Mouse (Mus musculus) right cerebral cortex, postnatal 25 days (tissue): ENCODE measurements at regions not wholly inside any gene's neighbourhood (a gene's known extent, or its start where the extent isn't known, plus 50 kb on each side); places are given as distances from the start of the nearest gene placed in this dataset.
"Not testable (repeated sequence)": the region's sequence is repeated elsewhere in the genome, so short reads cannot be mapped to it uniquely, and the experiment has no call there.

ENCODE experiments used
- DNase-seq: peaks from one replicate; pipeline ENCODE4 v3.0.0; 2022

DNA sequence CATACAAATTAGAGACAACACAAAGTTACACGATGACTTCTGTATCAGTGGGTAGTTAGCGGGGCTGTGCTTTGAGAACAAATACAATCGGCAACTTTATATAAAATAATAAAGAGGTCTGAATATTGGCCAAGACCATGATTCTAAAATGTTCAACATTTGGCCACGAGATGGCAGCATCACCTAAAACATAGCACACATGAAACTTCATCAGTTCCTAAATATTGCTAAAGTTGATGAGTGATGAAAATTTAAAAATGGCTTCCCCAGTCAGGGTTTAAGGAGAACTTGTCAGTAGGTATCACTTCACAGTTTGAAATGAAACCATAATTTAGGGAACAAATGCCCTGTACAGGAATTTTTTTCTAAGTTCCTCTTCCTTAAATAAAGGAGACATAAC is 824.6 kb downstream of the Basp1 start:
- peak; percentile 23 for DNase-seq

DNA sequence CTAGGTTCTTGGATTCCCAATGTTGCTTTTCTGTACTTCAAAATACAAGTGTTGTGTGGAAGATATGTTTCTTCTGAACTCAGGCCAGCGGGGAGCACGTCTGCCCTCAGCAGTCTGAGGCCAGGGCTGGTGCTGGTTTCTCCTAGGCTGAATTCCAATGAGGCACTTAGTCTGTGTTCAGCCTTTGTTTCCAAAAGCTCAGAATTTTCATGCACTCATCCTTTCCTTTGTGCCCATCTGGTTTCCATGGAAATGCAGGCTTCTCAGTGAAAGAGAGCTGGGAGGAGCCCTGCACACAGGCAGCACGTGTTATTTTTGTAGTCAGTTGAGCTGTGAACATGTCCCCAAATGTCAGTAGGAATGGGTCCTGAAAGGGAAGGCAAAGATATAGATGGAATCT is 846.6 kb downstream of the Basp1 start:
- peak; percentile 15 for DNase-seq

DNA sequence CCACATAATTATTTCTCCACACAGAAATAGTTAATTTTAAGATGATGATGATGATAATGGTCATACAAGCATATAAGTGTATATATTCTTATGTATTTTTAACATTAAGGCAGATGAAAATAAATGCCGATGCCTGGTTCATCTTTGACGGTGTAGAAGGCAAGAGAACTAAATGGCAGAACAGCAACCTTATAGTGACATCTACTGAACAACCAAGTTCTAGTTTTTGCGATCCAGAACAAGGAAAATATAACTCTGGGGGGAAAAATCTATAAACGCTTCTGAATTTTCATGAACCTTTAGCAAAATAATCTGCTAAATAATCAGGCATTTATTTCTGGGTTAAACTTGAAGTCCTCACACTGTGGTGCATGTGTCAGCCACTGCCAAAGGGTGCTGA is 856.8 kb downstream of the Basp1 start:
- DNase-seq = no peak

DNA sequence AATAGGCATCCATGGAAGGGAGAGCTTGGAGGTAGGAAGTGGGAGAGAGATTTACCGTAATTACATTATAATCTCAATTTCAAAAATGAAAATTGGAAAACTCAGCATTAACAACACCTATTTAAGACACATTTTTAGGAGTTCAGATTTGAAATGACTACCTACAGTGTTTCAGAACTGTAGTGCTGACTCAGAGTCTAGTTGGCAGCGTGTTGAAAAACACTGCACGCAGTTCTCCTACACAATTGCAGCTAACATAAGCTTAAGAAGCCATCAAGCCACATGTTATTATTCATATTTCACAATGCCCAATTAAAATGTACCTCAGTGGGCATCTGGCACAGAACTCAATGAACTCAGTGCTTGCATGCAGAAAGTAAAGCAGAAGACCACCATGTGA is 863.5 kb downstream of the Basp1 start:
- DNase-seq = no peak

DNA sequence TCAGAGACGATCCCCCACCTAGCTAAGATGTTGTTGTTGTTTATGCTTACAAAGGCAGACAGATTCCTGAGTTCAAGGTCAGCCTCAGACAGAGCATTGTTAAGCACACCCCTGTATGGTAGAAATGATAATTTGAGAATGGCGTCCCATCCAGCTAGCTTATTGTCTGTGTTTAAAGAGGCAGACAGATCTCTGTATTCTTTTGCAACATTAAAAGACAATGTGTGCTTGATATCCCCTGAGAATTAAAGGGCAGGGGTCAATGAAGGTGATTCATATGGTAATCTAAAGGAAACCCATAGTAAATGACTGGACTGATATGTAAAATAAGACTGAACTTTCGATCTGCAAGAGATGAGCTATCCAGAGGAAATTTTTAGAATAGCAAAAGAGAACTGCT is 883.5 kb downstream of the Basp1 start:
- DNase-seq = no peak

DNA sequence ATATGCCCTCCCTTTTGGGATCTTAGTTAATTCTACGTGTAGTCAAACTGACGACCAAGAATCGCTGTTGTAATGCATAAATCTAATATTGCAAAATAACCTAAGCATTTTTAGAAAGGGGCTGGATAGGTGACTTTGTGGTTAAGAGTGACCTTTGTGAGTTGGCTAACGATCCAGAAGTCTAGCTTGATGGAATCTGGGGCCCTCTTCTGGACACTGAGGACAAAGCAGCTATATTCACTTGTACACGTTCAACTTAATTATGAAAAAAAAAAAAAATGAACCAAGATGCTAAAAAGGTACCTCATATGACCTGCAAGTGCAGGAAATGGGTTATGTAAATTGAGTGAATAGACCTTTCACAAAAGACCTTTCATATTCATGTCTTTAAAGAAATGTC is 886.2 kb downstream of the Basp1 start:
- no peak for DNase-seq

DNA sequence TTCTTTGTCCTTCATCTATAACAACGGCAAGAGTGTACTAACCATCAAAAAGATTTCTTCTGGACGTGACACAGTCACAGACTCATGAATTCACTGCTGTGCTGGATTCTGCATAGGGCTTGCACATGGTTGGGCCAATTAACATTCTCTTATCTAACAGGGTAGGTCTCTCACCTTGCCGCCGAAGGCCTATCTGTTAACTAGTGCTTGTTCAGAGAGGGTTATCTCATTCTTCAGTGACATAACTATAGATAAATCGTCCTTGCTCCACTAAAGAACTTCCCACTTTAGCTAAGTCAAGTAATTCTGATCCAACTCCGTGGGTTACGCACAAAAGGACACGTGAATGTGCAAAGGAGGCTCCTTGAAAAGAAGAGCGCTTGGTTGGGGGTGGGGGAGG is 899.6 kb downstream of the Basp1 start:
- no peak for DNase-seq

DNA sequence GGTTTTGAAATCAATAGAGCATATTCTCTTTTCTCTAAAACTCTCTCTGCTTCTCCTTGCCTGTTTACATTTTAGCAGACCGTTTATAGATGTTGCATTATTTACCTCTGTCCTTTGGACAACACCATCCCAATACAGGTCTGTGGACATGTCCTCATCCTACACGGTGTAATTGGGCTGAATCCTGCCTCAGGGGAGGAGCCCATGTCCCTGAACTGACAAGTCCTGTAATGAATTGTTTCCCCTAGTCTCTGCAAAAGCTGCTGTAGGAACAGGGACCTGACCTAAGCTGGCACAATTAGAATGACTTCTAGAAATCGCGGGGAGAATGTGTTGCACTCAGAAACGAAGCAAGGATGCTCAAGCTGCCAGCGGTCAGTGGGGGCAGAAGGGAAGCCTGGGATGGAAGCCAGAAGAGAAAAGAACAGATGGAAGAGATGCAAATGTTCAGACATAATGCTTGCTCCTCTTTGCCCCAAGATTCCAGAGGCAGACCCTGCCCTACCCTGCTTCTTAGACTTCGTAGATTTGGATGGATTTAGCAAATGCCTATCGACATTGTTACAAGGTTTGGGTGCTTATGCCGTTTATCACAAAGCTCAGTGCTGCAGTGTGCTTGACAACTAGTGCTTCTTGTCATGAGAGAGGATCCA is 911.5 kb downstream of the Basp1 start:
- DNase-seq = no peak

DNA sequence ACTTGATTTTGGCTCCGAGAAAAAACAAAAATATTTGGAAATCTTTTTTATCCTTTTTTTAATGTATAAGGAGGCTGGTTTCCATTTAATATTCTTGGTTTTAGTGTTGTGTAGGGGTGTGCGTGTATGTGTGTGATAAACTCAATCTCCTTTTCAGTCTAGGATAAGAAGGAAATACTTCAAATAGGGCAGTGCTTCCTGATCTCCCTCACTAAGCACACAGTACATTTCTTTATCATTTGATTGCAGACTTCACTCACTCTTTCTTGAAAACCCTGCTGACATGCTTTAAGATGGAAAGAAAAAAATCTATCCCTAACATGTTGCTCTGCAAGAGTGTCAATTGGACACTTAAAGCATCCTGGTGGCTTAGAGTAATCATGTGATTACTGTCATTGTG is 927.3 kb downstream of the Basp1 start:
- no peak for DNase-seq

DNA sequence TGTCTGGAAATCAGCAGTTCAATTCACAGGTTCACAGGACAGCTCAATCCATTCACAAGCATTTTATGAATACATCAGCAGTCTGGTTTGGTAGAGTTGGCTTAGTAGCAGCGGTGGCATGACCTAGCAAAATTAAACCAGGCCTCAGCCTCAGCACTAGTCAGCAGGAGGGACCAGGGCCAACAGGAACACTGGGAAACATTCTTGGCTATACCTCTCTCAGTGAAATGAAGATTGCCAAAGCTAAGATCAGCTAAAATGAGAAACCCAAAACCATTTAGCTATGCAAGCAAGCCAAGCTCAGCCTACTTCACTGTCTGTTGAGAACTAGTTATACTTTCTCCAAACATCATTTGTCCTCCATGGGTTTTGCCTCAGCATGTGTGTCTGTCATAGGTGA is 945.3 kb downstream of the Basp1 start:
- no peak for DNase-seq

DNA sequence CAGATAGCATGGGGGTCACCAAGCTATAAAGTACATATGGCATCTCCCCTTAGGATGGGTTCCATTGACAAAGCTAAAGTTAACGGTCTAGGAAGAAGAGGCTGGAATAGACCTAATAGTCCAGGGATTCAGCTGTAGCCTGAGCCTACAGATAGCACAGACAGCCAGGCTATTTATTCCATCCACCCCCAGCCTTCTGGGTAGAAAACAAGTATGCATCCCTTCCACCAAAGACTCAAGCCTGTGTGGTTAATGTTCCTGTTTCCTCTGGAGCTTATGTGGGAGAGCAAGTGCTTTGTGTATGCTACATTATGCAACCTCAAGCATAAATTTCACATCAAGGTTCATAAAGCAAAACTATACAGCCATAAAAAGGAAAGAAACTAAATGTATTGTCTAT is 955.8 kb downstream of the Basp1 start:
- DNase-seq = peak; percentile 6

DNA sequence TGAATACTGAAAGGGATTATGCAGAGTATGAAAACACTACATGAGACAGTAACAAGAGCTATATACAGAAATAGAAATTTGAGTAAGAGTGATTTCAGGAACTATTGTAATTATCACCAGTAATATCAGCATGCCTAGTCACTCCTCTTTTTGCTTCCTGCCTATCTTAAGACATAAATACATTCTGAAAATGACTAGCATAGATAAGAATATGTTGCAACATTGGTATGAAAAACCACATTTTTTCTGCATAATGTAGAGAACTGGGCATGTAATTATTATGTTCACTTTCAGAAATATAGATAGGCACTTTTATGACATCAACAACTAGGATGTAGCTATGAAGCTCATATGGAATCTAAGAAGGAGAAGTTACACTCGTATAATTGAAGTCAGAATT is 980.5 kb downstream of the Basp1 start:
- no peak for DNase-seq

DNA sequence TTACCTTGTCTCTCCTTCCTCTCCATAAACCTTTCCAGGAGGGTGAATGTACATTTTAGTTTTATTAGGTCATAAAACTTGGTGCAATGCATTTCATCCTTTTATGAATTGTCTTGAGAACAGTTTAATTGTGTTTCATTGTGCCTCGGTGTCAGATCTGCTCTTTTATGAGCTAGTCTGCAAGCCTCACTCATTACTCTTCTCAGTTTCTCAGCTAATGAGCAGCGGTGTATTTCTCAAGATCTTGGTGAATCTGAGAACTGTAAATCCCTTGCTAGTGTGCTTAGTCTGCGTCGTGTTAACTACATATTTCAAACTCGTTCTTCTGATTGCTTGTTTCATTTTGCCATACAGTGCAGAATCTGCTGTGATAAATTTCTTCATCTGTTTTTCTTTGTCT is 984.4 kb downstream of the Basp1 start:
- DNase-seq = no peak

DNA sequence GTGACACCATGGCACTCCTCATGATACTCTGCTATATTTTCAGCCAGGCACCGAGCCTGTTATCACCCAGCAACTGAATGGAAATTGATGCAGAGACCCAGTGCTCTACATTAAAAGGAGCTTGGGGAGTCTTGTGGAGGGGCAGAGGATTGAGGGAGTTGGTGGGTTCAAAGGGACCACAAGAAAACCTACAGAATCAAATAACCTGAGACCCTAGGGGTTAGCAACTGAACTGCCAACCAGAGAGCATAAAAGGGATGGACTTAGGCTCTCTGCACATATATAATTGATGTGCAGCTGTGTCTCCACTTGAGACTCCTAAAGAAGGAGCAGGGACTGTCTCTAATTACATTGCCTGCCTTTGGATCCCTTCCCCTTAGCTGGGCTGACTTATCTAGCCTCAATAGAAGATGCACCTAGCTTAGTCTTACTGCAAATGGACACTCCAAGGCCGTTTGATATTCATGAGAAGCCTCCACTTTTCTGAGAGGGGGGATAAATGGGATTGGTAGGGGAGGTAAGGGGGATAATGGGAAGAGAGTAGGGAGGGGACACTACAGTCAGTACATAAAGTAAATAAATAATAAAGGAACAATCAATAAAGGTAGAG is 991.1 kb downstream of the Basp1 start:
- DNase-seq = no peak

DNA sequence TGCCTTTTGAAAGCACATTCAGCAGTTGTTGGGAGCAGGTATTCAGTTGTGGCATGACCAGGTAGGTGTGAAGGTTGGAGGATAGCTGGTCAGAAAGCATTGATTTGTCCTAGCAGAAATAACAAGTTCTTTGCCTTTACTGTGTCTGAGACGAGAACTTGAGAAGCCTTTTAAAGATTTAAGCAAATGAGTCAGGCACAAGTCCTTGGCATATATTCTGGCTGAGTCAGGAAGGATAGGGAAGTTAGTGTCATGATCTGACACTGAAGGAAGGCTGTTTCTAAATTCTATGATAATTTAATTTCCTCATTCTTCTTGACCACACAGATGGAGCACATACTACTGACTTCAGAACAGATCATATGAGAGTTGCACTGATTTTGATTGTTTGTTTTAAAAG is 993.8 kb downstream of the Basp1 start:
- no peak for DNase-seq

DNA sequence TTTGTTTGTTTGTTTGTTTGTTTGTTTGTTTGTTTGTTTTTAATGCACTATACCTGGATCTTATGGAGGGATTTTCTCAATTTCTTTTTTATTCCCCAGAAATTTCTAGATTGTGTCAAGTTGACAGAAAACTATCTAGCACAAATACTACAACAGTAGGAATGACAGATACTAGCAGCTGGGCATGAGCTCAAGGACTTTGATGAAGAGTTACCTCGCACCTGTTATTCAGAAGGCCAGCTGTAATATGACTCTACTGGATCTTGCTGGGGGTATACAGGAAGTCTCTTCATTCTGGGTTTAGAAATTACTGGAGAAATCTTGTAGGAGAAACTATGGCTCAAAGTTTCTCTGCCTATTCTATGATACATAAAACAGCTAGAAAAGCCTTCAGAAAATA is 994.4 kb downstream of the Basp1 start:
- no peak for DNase-seq

DNA sequence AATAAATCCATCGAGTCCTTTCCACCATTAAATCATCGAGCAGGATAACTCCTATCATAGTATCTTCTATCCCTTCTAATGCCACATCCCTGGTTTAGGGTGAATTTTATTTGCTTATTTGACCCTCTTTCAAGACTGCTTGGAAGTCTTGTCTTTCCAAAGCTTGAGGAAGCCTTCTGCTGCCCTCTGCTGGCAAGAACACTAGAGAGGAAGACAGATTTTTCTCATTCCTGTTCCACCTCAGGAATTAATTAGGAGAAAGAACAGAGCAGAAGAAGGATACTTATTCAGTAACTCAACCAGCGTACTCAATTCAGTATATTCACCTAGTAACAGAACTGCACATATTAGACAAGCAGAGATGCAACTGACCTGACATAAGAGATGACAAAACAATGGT is 1005.9 kb downstream of the Basp1 start:
- DNase-seq = peak; percentile 32

DNA sequence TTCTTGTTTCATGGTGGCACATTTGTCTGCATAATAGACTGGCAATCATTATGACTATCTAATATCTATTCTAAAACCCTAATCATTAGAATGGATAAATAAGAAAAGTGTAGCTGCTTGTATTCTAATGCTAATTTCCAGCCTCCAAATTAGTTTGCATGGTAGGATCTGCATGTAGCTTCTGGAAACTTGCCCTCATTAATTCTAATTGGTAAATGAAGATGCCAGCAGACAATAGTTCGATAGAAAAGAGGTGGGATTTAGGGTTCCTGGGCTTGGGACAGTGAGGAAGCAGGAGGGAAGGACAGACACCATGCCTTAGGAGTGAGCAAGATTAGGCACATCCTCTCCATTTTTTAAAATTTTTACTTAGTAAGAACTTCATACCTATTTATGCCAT is 1008.3 kb downstream of the Basp1 start:
- DNase-seq = no peak

DNA sequence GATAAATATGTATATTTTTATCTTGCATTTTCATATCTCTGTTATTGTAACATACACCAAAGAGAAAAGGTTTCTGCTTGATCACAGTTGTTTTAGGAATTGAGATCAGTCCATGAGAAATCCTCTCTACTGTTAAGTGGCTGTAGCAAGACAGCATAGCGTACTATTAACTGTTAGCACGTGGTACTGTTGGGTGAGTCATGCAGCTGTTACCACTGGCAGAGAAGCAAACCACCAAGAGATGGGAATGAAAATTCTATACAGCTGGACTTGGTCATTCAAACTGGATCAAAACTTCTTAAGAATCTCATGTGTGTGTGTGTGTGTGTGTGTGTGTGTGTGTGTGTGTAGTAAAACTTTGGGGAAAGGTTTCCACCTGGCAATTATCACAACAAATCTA is 1013.5 kb downstream of the Basp1 start:
- DNase-seq = no peak

DNA sequence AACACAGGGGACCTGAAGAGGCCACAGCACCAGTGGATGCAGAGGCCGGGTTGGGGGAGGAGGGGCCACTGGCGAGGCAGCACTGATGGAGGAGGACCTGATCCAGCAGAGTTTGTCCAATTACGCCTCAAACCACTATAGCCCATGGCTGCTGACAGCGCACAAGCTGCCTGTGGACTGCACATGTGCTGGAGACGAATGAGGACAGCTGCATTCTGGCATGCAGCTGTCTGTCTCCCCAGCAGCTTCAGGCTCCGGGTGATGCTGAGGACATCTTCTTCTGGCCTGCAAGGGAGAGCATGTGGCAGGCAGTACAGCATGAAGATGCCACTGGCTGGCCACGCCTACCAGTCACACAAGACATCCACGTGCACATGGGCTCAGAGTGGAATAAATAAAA is 1055.2 kb downstream of the Basp1 start:
- DNase-seq = no peak

DNA sequence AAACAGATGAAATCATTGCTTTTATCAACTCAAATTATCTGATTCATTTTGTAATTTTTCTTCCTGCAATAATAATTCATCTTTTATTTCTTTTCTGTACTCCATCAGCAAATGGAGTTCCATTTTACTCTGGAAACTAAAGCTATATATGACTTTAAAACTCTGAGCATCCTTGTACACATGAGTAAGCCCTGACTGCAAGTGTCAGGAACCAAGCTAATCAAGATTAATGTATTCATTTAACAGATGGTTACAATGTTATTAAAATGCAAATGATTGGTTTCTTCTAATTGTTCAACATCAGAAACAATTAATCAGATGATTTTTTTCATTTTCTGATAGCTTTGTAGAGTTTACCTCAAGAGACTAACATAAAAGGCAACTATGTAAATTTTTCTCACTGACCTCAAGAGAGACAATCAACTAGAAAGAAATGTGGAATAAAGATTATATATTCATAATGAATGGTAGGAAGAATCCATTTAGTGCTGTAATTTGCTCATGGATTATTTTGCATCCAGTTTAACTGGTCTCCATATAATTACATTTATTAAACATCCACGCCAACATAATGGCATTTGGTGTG is 1064.5 kb downstream of the Basp1 start:
- DNase-seq = no peak

DNA sequence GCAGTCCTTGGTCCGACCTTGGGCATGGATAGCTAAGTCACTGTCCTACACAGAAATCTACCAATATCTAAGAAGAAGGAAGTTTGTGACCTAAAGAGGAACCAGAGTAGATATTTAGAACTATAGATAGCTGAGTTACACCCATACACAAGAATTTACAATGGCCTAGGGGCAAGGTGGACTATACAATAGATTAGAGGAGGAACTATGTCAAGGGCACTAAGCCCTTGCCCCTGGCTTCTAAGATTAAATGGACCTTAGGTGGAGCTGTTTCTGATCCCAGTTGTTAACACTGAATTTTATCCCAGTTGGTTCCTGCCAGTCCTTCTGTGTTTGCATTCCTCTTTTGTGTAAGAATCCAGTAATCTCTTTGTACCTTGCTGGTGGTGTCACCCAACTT is 1077.7 kb downstream of the Basp1 start:
- not testable (repeated sequence) for DNase-seq

DNA sequence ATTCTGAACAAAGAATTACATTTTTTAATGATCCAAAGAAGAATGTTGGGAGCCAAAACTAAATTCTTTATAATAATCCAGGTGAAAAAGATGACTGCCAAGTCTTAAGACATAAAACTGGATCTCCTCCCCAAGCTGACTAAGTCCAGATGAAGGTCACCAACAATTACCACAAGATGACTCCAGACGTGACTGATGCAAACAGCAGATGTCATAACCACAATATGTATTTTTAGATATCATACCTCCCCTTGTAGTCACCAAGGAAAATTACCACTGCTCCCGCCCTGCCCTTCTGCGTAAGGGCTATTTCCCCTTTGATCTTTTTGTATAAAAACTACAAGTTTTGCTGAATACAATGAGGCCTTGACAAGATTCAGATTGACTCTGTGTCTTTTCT is 1110.4 kb downstream of the Basp1 start:
- not testable (repeated sequence) for DNase-seq

DNA sequence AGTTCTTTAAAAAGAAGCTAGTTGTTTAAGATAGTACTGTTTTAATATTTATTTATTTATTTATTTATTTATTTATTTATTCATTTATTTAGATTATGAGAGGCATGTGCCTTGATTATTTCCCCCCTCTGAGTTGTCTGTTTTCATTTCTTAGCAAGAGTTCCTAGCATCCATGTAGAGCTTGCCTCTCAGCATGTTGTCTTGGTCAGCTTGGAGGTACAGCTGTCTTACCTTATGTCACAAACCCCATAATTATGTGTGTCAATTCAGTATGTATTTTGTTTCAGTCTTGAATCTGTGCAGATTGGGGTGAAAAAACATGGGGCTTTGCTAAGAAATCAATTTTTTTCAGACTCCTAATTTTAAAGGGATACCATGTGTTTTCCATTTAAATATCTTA is 1116.3 kb downstream of the Basp1 start:
- DNase-seq = no peak

DNA sequence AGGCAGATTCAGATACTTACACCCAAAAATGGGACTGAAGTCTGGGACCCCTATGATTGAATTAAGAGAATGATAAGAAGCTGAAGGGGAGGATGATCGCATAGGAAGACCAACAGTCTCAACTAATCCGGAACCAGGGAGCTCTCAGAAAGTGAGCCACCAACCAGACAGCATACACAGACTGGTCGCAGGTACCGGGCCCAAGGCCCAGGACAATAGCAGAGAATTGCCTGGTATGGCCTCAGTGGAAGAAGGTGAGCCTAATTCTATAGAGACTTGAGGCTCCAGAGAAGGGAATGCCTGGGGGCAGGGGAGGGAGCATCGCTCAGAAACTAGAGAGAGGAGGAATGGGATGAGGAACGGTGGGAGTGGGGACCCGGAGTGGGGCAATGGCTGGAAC is 1116.8 kb downstream of the Basp1 start:
- DNase-seq = no peak
